Mouse (Mus musculus): Measurements from ENCODE around the gene Ramp1. TPM values are rescaled to one million over a fixed set of nuclear protein-coding genes. Genes with fewer than 3 reads are reported as not detected.

The Ramp1 gene
- polyA plus RNA-seq, 1 experiment from 2014 or later: 1.9 TPM

DNA sequence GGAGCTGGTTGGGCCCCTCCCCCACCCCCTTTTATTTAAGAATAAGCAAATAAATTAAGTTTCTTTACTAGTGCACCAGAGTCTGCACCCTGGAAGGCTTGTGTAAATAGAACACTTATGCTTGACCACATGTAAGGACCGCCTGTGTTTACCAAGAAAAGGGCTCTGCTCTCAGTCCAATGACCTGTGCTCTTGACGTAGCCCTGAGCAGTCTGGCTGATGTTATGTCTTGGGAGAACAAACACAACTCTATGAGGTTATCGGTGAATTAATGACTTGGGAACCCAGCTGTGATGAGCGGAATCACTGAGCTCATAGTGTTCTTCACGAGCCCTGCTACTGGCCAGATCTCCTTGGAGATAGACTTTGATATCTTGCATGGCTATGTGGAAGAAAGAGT lies 1.6 kb downstream of the Ramp1 start:
- H3K4me2 ChIP-seq (replicated peaks): no peak overlapping the region

DNA sequence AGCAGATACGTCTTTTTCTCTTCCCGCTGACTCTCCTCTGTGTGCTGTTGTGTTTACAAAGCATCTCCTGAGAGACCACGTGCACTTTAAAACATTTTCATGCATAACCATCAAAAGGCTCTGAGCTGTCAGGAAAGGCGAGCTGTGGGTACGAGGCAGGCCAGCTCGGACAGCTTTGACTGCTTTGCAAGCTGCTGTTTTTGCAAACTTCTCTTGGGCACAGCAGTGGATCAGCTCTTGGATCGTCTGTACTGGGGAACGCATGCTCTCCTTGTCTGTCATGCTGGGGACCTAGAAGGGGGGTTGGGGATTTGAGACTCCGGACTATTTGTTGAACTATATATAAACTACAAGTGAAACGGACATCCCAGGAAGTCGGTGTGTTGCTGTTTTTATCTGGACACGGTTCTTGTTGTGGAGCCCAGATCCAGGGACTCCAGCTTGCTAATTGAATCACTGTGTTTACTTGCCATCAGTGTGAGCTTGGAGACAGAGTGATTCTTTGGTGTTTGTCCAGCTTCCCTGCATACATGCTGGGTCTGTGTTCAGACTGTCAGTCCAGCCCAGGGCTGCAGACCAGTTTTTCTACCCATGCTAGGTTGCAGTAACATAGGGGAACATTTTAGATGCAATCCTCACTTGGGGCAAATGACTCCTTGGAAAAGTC lies 2.3 kb downstream of the Ramp1 start:
- H3K27me3 ChIP-seq: peaks cover 35% of the 10 kb centered on the region
- H3K36me3 ChIP-seq: no peaks in the 10 kb centered on the region
- H3K9me3 ChIP-seq: no peaks in the 10 kb centered on the region
- 0 out of 2 replicates have a peak overlapping the region, but pooled peaks have one; percentile 1 for H3K4me2 ChIP-seq (replicated peaks)
- WGBS: 44% methylated on average over 12 of the region's 12 CpGs
- no peak overlapping the region for H3K9ac ChIP-seq
- no peak overlapping the region for H3K4me3 ChIP-seq
- no peak overlapping the region for H3K27ac ChIP-seq
- ATAC-seq (ENCODE audit: insufficient number of reproducible peaks, insufficient read depth, low FRiP score, low TSS enrichment): no peak
- H3K4me1 ChIP-seq: peaks cover 9% of the 10 kb centered on the region; the same call in 1 of the 2 replicates

More for the DNA sequence above, 1.6 kb downstream of the Ramp1 start:
- Histone ChIP-seq H3K9ac (no peak overlapping the region), H3K27ac (no peak overlapping the region), H3K27me3 (peaks cover 35% of the 10 kb centered on the region), H3K9me3 (no peaks in the 10 kb centered on the region), H3K4me1 (peaks cover 9% of the 10 kb centered on the region; the same call in 1 of the 2 replicates), H3K36me3 (no peaks in the 10 kb centered on the region), H3K4me3 (no peak overlapping the region)
- WGBS: 60% methylated on average over 5 of the region's 5 CpGs
- no peak for ATAC-seq (ENCODE audit: insufficient number of reproducible peaks, insufficient read depth, low FRiP score, low TSS enrichment)

DNA sequence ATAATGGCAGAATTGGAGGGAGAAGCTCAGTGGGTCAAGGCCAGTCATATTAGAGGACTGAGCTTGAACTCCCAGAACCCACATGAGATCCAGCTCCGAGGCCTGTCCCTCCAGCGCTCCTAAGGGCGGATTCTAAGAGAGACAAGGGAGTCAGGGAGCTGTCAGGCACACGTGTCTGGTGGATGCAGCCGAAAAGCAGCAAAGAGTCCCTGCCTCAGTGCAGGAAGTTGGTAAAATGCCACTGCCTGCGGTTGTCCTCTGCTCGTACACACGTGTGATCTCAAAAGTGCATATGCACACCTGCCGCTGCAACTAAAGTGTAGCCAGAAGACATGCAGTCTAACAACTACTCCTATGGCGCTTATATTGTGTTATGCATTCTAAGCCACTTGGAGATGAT lies 3.7 kb downstream of the Ramp1 start:
- ATAC-seq (ENCODE audit: insufficient number of reproducible peaks, insufficient read depth, low FRiP score, low TSS enrichment): no peak
- 77% methylated on average over 10 of the region's 10 CpGs for WGBS
- H3K27ac ChIP-seq: no peak overlapping the region

DNA sequence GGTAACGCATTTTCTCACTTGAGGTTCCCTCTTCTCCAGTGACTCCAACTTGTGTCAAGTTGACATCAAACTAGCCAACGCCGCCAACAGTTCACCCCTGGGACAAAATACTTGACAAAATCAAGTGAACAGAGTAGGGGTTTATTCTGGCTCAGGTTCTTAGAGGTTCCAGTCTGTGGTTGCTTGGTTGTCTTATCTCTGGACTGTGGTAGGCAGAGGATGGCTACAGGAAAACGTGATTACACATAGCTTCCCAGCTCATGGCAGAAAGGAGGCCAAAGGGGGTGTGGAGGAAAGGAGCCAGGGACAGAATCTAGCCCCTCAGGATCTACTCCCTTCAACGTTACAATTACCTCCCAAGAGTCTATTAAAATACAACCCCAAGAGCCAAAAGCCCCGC lies 7.1 kb downstream of the Ramp1 start:
- Histone ChIP-seq H3K4me1 (no peaks in the 10 kb centered on the region), H3K4me3 (no peak overlapping the region), H3K9me3 (no peaks in the 10 kb centered on the region), H3K9ac (no peak overlapping the region), H3K4me2 (replicated peaks) (no peak overlapping the region), H3K27ac (no peak overlapping the region), H3K36me3 (no peaks in the 10 kb centered on the region), H3K27me3 (0 out of 2 replicates have a peak, but pooled peaks cover 3% of the 10 kb centered on the region)
- ATAC-seq (ENCODE audit: insufficient number of reproducible peaks, insufficient read depth, low FRiP score, low TSS enrichment): no peak
- 88% methylated on average over 6 of the region's 6 CpGs for WGBS

More for the DNA sequence above, 3.7 kb downstream of the Ramp1 start:
- Histone ChIP-seq H3K36me3 (no peaks in the 10 kb centered on the region), H3K4me3 (no peak overlapping the region), H3K9me3 (no peaks in the 10 kb centered on the region), H3K4me1 (peaks cover 9% of the 10 kb centered on the region; the same call in 1 of the 2 replicates), H3K4me2 (replicated peaks) (no peak overlapping the region), H3K27me3 (peaks cover 31% of the 10 kb centered on the region), H3K9ac (no peak overlapping the region)

DNA sequence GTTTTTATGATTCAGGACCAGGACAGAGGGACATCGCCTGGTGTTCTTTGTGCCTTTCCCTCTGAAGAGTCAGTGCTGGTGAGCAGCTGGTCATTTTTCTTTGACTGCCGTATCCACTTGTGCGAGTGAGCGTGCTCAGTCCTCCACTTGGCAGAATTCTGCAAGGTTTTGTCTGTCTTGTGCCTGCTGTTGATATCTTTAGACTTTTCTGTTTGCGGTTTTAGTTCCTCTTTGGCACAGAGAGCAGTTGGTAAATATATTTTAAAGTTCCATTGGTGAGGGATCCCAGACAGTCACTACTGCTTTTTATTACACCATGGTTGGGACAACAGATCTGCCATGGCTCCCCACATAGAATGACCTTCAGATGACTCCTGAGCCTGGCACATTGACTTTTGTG lies 7.7 kb downstream of the Ramp1 start:
- Histone ChIP-seq H3K27me3 (0 out of 2 replicates have a peak, but pooled peaks cover 3% of the 10 kb centered on the region), H3K4me3 (no peak overlapping the region), H3K4me2 (replicated peaks) (no peak overlapping the region), H3K9ac (no peak overlapping the region), H3K4me1 (no peaks in the 10 kb centered on the region), H3K9me3 (no peaks in the 10 kb centered on the region), H3K36me3 (no peaks in the 10 kb centered on the region), H3K27ac (no peak overlapping the region)
- ATAC-seq (ENCODE audit: insufficient number of reproducible peaks, insufficient read depth, low FRiP score, low TSS enrichment): no peak
- 95% methylated on average over 5 of the region's 5 CpGs for WGBS

DNA sequence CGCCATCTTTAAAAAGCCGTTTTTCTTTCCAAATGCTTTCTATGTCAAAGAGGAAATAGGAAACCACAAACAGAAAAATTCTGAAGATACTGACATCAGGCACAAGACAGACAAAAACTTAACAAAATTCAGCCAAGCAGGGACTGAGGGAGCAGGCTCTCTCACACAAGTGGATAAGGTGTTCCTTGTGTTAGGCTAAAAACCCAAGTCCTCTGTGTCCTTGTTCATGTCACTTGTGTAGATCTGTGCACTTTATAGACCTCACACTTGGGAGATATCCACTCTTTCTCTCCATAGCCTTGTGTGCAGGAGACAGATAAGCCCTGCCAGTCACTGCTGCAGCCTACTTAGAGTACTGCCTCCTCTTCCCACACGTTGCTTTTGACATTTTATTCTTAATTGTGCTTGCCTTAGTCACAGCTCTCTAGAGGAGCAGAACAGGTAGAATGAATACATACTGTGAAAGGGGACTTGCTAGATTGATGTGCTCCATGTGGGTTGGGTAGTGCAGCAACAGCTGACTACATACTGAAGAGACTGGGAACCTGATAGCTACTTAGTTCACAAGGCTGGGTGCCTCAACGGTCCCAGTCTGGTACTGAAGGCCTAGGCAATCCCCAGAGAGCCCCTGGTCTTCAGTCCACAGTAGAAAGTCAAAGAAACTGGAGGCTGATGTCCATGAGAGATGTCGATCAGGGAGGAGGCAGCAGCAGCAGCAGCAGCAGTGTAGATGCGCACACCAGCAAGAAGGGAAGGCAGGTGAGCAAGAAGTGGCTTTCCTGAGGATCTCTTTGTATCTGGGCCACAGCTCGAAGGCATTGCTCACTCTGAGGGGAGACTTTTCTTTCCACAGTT lies 8.4 kb downstream of the Ramp1 start:
- no peak overlapping the region for H3K4me3 ChIP-seq
- no peaks in the 10 kb centered on the region for H3K9me3 ChIP-seq
- ATAC-seq (ENCODE audit: insufficient number of reproducible peaks, insufficient read depth, low FRiP score, low TSS enrichment): no peak
- 88% methylated on average over 7 of the region's 7 CpGs for WGBS
- no peaks in the 10 kb centered on the region for H3K36me3 ChIP-seq
- no peak overlapping the region for H3K9ac ChIP-seq
- H3K4me2 ChIP-seq (replicated peaks): no peak overlapping the region
- no peaks in the 10 kb centered on the region for H3K27me3 ChIP-seq
- no peaks in the 10 kb centered on the region for H3K4me1 ChIP-seq
- H3K27ac ChIP-seq: no peak overlapping the region

DNA sequence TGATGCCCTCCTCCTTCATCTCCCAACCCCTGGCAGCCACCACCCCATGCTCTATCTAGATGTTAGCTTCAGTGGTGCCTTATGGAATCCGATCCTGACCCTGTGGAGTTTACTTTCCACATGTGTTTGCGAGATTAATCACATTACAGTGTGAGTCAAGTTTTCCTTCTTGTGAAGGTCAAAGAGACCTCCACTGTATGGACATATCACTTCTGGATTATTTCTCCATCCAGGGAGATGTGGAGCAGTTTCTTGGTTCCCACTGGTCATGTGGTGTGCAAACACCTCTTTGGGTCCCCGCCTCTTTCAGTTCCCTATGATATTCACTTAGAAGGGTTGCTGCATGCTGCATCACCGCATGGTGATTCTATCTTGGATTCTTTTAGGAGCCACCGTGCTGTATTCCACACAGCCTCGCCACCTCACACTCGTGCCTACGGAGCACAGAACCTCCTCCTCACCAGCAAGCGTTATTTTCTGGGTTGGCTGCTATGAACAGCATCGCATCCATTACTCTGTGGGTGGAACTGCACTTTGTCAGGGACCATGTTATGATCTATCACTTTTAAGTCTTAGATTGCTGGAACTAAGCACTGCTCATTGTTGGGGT lies 9.3 kb downstream of the Ramp1 start:
- H3K9ac ChIP-seq: no peak overlapping the region
- H3K27me3 ChIP-seq: no peaks in the 10 kb centered on the region
- no peaks in the 10 kb centered on the region for H3K36me3 ChIP-seq
- 91% methylated on average over 10 of the region's 10 CpGs for WGBS
- ATAC-seq (ENCODE audit: insufficient number of reproducible peaks, insufficient read depth, low FRiP score, low TSS enrichment): no peak
- no peak overlapping the region for H3K4me2 ChIP-seq (replicated peaks)
- no peaks in the 10 kb centered on the region for H3K9me3 ChIP-seq
- H3K4me3 ChIP-seq: no peak overlapping the region
- H3K27ac ChIP-seq: no peak overlapping the region
- no peaks in the 10 kb centered on the region for H3K4me1 ChIP-seq

DNA sequence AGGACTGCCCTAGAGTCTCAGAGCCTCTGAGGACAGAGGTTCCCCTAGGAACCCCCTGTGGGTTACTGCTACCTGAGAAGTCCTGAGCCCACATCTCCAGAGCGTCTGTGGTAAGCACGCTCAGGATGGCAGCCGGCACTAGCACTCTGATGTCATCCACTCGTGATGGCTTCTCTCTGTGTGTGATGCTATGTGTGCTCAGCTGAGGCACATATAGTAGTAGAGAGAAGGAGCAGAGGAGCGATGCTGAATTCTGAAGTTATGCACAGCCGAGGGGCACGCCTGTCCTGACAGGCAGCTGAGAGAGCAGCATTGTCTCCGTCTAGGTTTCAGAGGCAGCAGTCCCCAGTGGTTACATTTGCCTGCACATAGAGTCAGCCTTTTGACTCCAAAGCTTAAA lies 12.6 kb downstream of the Ramp1 start:
- Histone ChIP-seq H3K4me1 (no peaks in the 10 kb centered on the region), H3K9ac (no peak overlapping the region), H3K4me2 (replicated peaks) (no peak overlapping the region), H3K4me3 (no peak overlapping the region), H3K27ac (no peak overlapping the region), H3K27me3 (no peaks in the 10 kb centered on the region), H3K36me3 (no peaks in the 10 kb centered on the region), H3K9me3 (no peaks in the 10 kb centered on the region)
- 68% methylated on average over 8 of the region's 8 CpGs for WGBS
- no peak for ATAC-seq (ENCODE audit: insufficient number of reproducible peaks, insufficient read depth, low FRiP score, low TSS enrichment)

DNA sequence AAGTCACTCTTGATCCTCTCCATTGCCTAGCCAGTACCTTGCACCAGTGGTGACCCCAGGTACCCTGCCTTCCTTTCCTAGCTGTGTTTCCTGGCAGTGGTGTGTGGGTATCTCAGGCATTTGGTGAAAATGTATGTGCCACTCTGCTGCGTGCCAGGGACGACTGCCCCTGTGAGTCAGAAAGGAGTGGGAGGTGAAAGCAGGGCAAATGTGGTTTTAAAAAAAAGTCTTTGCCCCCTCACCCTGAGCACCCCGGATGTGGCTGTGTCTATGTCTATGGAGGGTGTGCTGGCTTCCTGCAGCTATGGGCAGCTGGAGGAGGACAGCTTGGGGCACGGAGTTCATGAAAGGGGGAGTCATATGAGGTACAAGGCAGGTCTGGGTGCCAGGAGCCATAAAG lies 13.6 kb downstream of the Ramp1 start:
- Histone ChIP-seq H3K9me3 (no peaks in the 10 kb centered on the region), H3K4me2 (replicated peaks) (no peak overlapping the region), H3K36me3 (no peaks in the 10 kb centered on the region), H3K27ac (no peak overlapping the region), H3K4me3 (no peak overlapping the region), H3K9ac (no peak overlapping the region), H3K27me3 (no peaks in the 10 kb centered on the region), H3K4me1 (no peaks in the 10 kb centered on the region)
- no peak for ATAC-seq (ENCODE audit: insufficient number of reproducible peaks, insufficient read depth, low FRiP score, low TSS enrichment)
- 79% methylated on average over 4 of the region's 4 CpGs for WGBS

DNA sequence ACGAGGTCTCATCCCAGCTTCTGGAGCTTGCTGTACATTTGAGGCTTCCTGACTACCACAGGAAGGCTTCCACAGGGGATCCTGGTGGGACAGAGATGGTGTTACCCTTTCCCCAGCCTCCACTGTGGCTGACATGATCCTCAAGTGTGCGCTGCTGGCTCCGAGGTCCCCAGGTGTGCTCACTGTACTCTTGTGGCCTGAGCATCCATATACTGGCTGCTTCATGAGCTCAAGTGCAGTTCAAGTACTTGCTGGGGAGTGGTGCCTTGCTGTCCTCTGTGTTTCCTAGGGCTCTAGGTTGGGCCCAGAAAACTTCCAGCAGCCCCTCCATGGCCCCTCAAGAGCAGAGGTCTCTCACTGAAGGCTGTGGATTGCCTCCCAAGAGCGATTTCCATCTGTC lies 14.1 kb downstream of the Ramp1 start:
- H3K9me3 ChIP-seq: no peaks in the 10 kb centered on the region
- H3K4me2 ChIP-seq (replicated peaks): no peak overlapping the region
- ATAC-seq (ENCODE audit: insufficient number of reproducible peaks, insufficient read depth, low FRiP score, low TSS enrichment): no peak
- 85% methylated on average over 4 of the region's 4 CpGs for WGBS
- H3K9ac ChIP-seq: no peak overlapping the region
- H3K36me3 ChIP-seq: no peaks in the 10 kb centered on the region
- no peak overlapping the region for H3K4me3 ChIP-seq
- no peaks in the 10 kb centered on the region for H3K4me1 ChIP-seq
- no peaks in the 10 kb centered on the region for H3K27me3 ChIP-seq
- no peak overlapping the region for H3K27ac ChIP-seq

DNA sequence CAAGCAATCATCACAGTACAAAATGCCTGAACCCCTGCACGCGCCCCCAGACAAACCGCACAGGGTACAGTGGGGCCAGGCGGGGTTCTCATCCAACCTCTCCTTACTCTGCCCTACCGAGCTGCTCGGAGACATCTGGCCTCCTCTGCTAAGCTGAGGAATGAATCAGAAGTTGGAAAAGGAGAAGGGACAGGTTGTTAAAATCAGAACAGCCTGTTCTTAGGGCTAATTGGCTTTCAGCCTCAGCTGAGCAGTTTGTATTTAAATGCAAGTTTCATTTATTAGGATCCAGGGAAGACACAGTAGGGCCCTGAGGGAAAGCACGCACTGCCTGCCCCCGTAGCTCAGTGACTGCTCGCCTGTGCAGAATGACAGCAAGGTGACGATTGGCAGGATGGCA lies 20.2 kb downstream of the Ramp1 start:
- no peaks in the 10 kb centered on the region for H3K36me3 ChIP-seq
- no peak overlapping the region for H3K4me2 ChIP-seq (replicated peaks)
- H3K27me3 ChIP-seq: no peaks in the 10 kb centered on the region
- WGBS: 87% methylated on average over 10 of the region's 10 CpGs
- no peak overlapping the region for H3K4me3 ChIP-seq
- H3K9me3 ChIP-seq: no peaks in the 10 kb centered on the region
- no peak for ATAC-seq (ENCODE audit: insufficient number of reproducible peaks, insufficient read depth, low FRiP score, low TSS enrichment)
- H3K9ac ChIP-seq: no peak overlapping the region
- H3K4me1 ChIP-seq: 0 out of 2 replicates have a peak, but pooled peaks cover 4% of the 10 kb centered on the region
- H3K27ac ChIP-seq: no peak overlapping the region

DNA sequence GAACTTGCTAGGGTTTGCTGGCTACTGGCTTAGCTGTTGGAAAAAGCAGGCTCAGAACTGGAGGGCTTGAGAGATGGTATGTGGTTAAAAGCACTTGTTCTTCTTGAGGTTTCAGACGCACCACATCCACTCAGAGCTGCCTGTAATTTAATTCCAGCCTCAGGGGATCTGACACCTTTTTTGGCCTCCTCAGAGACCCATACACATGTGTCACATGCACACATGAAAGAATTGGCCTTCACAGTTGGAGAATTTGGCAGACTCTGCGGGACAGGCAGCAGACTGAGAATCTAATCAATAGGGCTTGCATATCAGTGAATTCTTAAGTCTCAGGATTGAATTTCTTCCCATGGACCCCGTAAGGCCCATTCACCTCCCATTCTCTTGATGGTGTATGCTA lies 21.5 kb downstream of the Ramp1 start:
- Histone ChIP-seq H3K36me3 (no peaks in the 10 kb centered on the region), H3K27me3 (no peaks in the 10 kb centered on the region), H3K9ac (no peak overlapping the region), H3K9me3 (no peaks in the 10 kb centered on the region), H3K4me2 (replicated peaks) (no peak overlapping the region), H3K27ac (no peak overlapping the region), H3K4me3 (no peak overlapping the region), H3K4me1 (0 out of 2 replicates have a peak, but pooled peaks cover 4% of the 10 kb centered on the region)
- 32% methylated on average over 3 of the region's 3 CpGs for WGBS
- no peak for ATAC-seq (ENCODE audit: insufficient number of reproducible peaks, insufficient read depth, low FRiP score, low TSS enrichment)

All from embryonic facial prominence, embryonic 12.5 days (tissue).